Mouse (Mus musculus): ENCODE results near the gene Hist1h2ac. TPM values are rescaled to one million over a fixed set of nuclear protein-coding genes. Genes with fewer than 3 reads are reported as not detected.
"Not testable (repeated sequence)": the region's sequence is repeated elsewhere in the genome, so short reads cannot be mapped to it uniquely, and the experiment has no call there.

Gene Hist1h2ac
- polyA plus RNA-seq, 1 experiment from 2014 or later = 1.5 TPM

GRCm38 (mm10) chr13:23685121-23685861 is 1.5 kb upstream of the Hist1h2ac start:
- ATAC-seq (replicated peaks; ENCODE audit: low FRiP score) (no peak), DNase-seq (ENCODE audit: low spot score) (peak; percentile 61)
- no peaks in the 10 kb centered on the region for H3K9me3 ChIP-seq (ENCODE audit: control insufficient read depth, low read length)
- peak overlapping the region; percentile 77 for H3K9ac ChIP-seq (ENCODE audit: low read depth, low read length)
- peak overlapping the region; percentile 82 for H3K4me2 ChIP-seq
- peaks cover 24% of the 10 kb centered on the region for H3K4me1 ChIP-seq (replicated peaks; ENCODE audit: control insufficient read depth, insufficient read depth, low read length)
- peak overlapping the region; percentile 27 for H3K4me3 ChIP-seq (ENCODE audit: low read depth, low read length)
- WGBS = 10% methylated on average over 15 of the region's 15 CpGs
- H3K27me3 ChIP-seq (replicated peaks; ENCODE audit: control insufficient read depth, insufficient read depth, low read length) = no peaks in the 10 kb centered on the region
- no peaks in the 10 kb centered on the region for H3K36me3 ChIP-seq (ENCODE audit: control insufficient read depth, insufficient read depth, low read length)
- H3K27ac ChIP-seq (ENCODE audit: low read depth, low read length) = peak overlapping the region; percentile 100

- ATAC-seq (replicated peaks; ENCODE audit: low FRiP score) (peak; percentile 22), DNase-seq (ENCODE audit: low spot score) (peak; percentile 53)
- peak overlapping the region; percentile 27 for H3K4me3 ChIP-seq (ENCODE audit: low read depth, low read length)
- WGBS = 0% methylated on average over 11 of the region's 37 CpGs
- not testable (repeated sequence) for H3K9me3 ChIP-seq (ENCODE audit: control insufficient read depth, low read length); H3K27me3 ChIP-seq (replicated peaks; ENCODE audit: control insufficient read depth, insufficient read depth, low read length); H3K36me3 ChIP-seq (ENCODE audit: control insufficient read depth, insufficient read depth, low read length)
- H3K4me1 ChIP-seq (replicated peaks; ENCODE audit: control insufficient read depth, insufficient read depth, low read length) = peaks cover 25% of the 10 kb centered on the region
- H3K9ac ChIP-seq (ENCODE audit: low read depth, low read length) = peak overlapping the region; percentile 77
- peak overlapping the region; percentile 82 for H3K4me2 ChIP-seq
- H3K27ac ChIP-seq (ENCODE audit: low read depth, low read length) = peak overlapping the region; percentile 100
Measured at GRCm38 (mm10) chr13:23684295-23684945, 672 bp upstream of the Hist1h2ac start.

- not testable (repeated sequence) for H3K36me3 ChIP-seq (ENCODE audit: control insufficient read depth, insufficient read depth, low read length); H3K9me3 ChIP-seq (ENCODE audit: control insufficient read depth, low read length); ATAC-seq (replicated peaks; ENCODE audit: low FRiP score); H3K27me3 ChIP-seq (replicated peaks; ENCODE audit: control insufficient read depth, insufficient read depth, low read length)
- Histone ChIP-seq H3K27ac (ENCODE audit: low read depth, low read length) (peak overlapping the region; percentile 97), H3K4me3 (ENCODE audit: low read depth, low read length) (peak overlapping the region; percentile 37), H3K4me1 (replicated peaks; ENCODE audit: control insufficient read depth, insufficient read depth, low read length) (peaks cover 24% of the 10 kb centered on the region), H3K4me2 (peak overlapping the region; percentile 63), H3K9ac (ENCODE audit: low read depth, low read length) (peak overlapping the region; percentile 73)
- WGBS = 8% methylated on average over 15 of the region's 30 CpGs
- DNase-seq (ENCODE audit: low spot score) = peak; percentile 57
Measured at GRCm38 (mm10) chr13:23682947-23683754, 597 bp downstream of the Hist1h2ac start.

- peak overlapping the region; percentile 63 for H3K4me2 ChIP-seq
- H3K27ac ChIP-seq (ENCODE audit: low read depth, low read length) = peak overlapping the region; percentile 97
- no peaks in the 10 kb centered on the region for H3K27me3 ChIP-seq (replicated peaks; ENCODE audit: control insufficient read depth, insufficient read depth, low read length)
- H3K36me3 ChIP-seq (ENCODE audit: control insufficient read depth, insufficient read depth, low read length) = no peaks in the 10 kb centered on the region
- H3K9ac ChIP-seq (ENCODE audit: low read depth, low read length) = peak overlapping the region; percentile 73
- WGBS = 24% methylated on average over 1 of the region's 1 CpGs
- H3K9me3 ChIP-seq (ENCODE audit: control insufficient read depth, low read length) = no peaks in the 10 kb centered on the region
- H3K4me3 ChIP-seq (ENCODE audit: low read depth, low read length) = peak overlapping the region; percentile 37
- peaks cover 23% of the 10 kb centered on the region for H3K4me1 ChIP-seq (replicated peaks; ENCODE audit: control insufficient read depth, insufficient read depth, low read length)
- no peak for DNase-seq (ENCODE audit: low spot score)
- ATAC-seq (replicated peaks; ENCODE audit: low FRiP score) = no peak
Measured at GRCm38 (mm10) chr13:23682623-23682946, 1.2 kb downstream of the Hist1h2ac start.

- Histone ChIP-seq H3K36me3 (ENCODE audit: control insufficient read depth, insufficient read depth, low read length) (no peaks in the 10 kb centered on the region), H3K4me1 (replicated peaks; ENCODE audit: control insufficient read depth, insufficient read depth, low read length) (peaks cover 21% of the 10 kb centered on the region), H3K27me3 (replicated peaks; ENCODE audit: control insufficient read depth, insufficient read depth, low read length) (no peaks in the 10 kb centered on the region), H3K27ac (ENCODE audit: low read depth, low read length) (peak overlapping the region; percentile 97), H3K9me3 (ENCODE audit: control insufficient read depth, low read length) (no peaks in the 10 kb centered on the region), H3K9ac (ENCODE audit: low read depth, low read length) (peak overlapping the region; percentile 73; the same call in 1 of the 2 replicates), H3K4me2 (peak overlapping the region; percentile 63), H3K4me3 (ENCODE audit: low read depth, low read length) (no peak overlapping the region)
- DNase-seq (ENCODE audit: low spot score) = no peak
- WGBS = 74% methylated on average over 6 of the region's 6 CpGs
- ATAC-seq (replicated peaks; ENCODE audit: low FRiP score) = no peak
Measured at GRCm38 (mm10) chr13:23681990-23682582, 1.7 kb downstream of the Hist1h2ac start.

GRCm38 (mm10) chr13:23662536-23662935 is 21.2 kb downstream of the Hist1h2ac start:
- Histone ChIP-seq H3K27ac (ENCODE audit: low read depth, low read length) (no peak overlapping the region), H3K36me3 (ENCODE audit: control insufficient read depth, insufficient read depth, low read length) (no peaks in the 10 kb centered on the region), H3K4me1 (replicated peaks; ENCODE audit: control insufficient read depth, insufficient read depth, low read length) (no peaks in the 10 kb centered on the region), H3K9me3 (ENCODE audit: control insufficient read depth, low read length) (no peaks in the 10 kb centered on the region), H3K27me3 (replicated peaks; ENCODE audit: control insufficient read depth, insufficient read depth, low read length) (no peaks in the 10 kb centered on the region), H3K9ac (ENCODE audit: low read depth, low read length) (no peak overlapping the region), H3K4me2 (no peak overlapping the region), H3K4me3 (ENCODE audit: low read depth, low read length) (no peak overlapping the region)
- ATAC-seq (replicated peaks; ENCODE audit: low FRiP score) (no peak), DNase-seq (ENCODE audit: low spot score) (no peak)
- 65% methylated on average over 3 of the region's 3 CpGs for WGBS

GRCm38 (mm10) chr13:23659636-23660366 is 23.9 kb downstream of the Hist1h2ac start:
- H3K27ac ChIP-seq (ENCODE audit: low read depth, low read length) = no peak overlapping the region
- no peaks in the 10 kb centered on the region for H3K9me3 ChIP-seq (ENCODE audit: control insufficient read depth, low read length)
- 73% methylated on average over 6 of the region's 6 CpGs for WGBS
- H3K27me3 ChIP-seq (replicated peaks; ENCODE audit: control insufficient read depth, insufficient read depth, low read length) = no peaks in the 10 kb centered on the region
- H3K4me3 ChIP-seq (ENCODE audit: low read depth, low read length) = no peak overlapping the region
- H3K4me1 ChIP-seq (replicated peaks; ENCODE audit: control insufficient read depth, insufficient read depth, low read length) = no peaks in the 10 kb centered on the region
- no peak overlapping the region for H3K9ac ChIP-seq (ENCODE audit: low read depth, low read length)
- no peak overlapping the region for H3K4me2 ChIP-seq
- no peaks in the 10 kb centered on the region for H3K36me3 ChIP-seq (ENCODE audit: control insufficient read depth, insufficient read depth, low read length)
- ATAC-seq (replicated peaks; ENCODE audit: low FRiP score) = no peak
- no peak for DNase-seq (ENCODE audit: low spot score)
